Mouse (Mus musculus) heart, embryonic 11.5 days (tissue): ENCODE measurements around the gene Stat6. TPM values are rescaled to one million over a fixed set of nuclear protein-coding genes. Genes with fewer than 3 reads are reported as not detected.

Source experiments
- ATAC-seq: fragments of 200-750 bp; cut with Nextera tagmentation; replicated peaks from 2 replicates; pipeline ENCODE4 v1.8.0; 2017; ENCODE audit warnings: moderate library complexity; ENCODE audit not compliant: insufficient number of reproducible peaks, low FRiP score, low TSS enrichment
- H3K27ac ChIP-seq: fragments of 300-500 bp; sonication (generic); 2 replicates; pipeline ENCODE4 v1.5.1; 2014; ENCODE audit warnings: mild to moderate bottlenecking, low read depth, low read length
- H3K27me3 ChIP-seq: fragments of 300-500 bp; sonication (generic); 2 replicates; pipeline ENCODE4 v1.6.1; 2014; ENCODE audit warnings: mild to moderate bottlenecking, low read length, mixed read lengths; ENCODE audit not compliant: control insufficient read depth, insufficient read depth
- H3K36me3 ChIP-seq: fragments of 300-500 bp; sonication (generic); 2 replicates; pipeline ENCODE4 v1.6.1; 2014; ENCODE audit warnings: mild to moderate bottlenecking, low read length, moderate library complexity, mixed read lengths; ENCODE audit not compliant: control insufficient read depth, insufficient read depth
- H3K4me1 ChIP-seq: fragments of 300-500 bp; sonication (generic); 2 replicates; pipeline ENCODE4 v1.6.1; 2014; ENCODE audit warnings: low read length; ENCODE audit not compliant: control insufficient read depth, insufficient read depth
- H3K4me2 ChIP-seq: fragments of 300-500 bp; sonication (generic); 2 replicates; pipeline ENCODE4 v1.6.1; 2014; ENCODE audit warnings: mild to moderate bottlenecking, moderate library complexity
- H3K4me3 ChIP-seq: fragments of 300-500 bp; sonication (generic); 2 replicates; pipeline ENCODE4 v1.5.1; 2014; ENCODE audit warnings: low read depth, low read length
- H3K9ac ChIP-seq: fragments of 300-500 bp; sonication (generic); 2 replicates; pipeline ENCODE4 v1.6.1; 2014; ENCODE audit warnings: mild to moderate bottlenecking, low read depth, low read length, moderate library complexity
- H3K9me3 ChIP-seq: fragments of 300-500 bp; sonication (generic); replicated peaks from 2 replicates; pipeline ENCODE4 v1.6.1; 2016; ENCODE audit warnings: low read length; ENCODE audit not compliant: control insufficient read depth
- WGBS: fragments of 180-500 bp; shearing (Covaris S2); extraction: QIAGEN DNeasy Blood & Tissue Kit; methylation state at CpG from one replicate; pipeline ENCODE4 v1.1.7; 2014; ENCODE audit not compliant: insufficient replicate concordance; 5-methylcytosine and 5-hydroxymethylcytosine counted together
- polyA plus RNA-seq: library from polyadenylated mRNA; unstranded; fragments of >200 nt; fragmentation: Nextera tagmentation; extraction: Ambion mirVana; gene quantifications from 2 replicates; pipeline ENCODE4 v1.2.1, GENCODE M21; 2014

The Stat6 gene
- polyA plus RNA-seq, 1 experiment from 2014 or later: 21.0 TPM

GRCm38 (mm10) chr10:127679208-127679607, 36.4 kb downstream of the Stat6 start:
- no peak overlapping the region for H3K9ac ChIP-seq
- no peaks in the 10 kb centered on the region for H3K36me3 ChIP-seq
- ATAC-seq: no peak
- peaks cover 7% of the 10 kb centered on the region; the same call in 1 of the 2 replicates for H3K4me1 ChIP-seq
- H3K27me3 ChIP-seq: no peaks in the 10 kb centered on the region
- H3K4me3 ChIP-seq: no peak overlapping the region
- no peak overlapping the region for H3K4me2 ChIP-seq
- WGBS: 89% methylated on average over 1 of the region's 1 CpGs
- no peaks in the 10 kb centered on the region for H3K9me3 ChIP-seq
- H3K27ac ChIP-seq: no peak overlapping the region

GRCm38 (mm10) chr10:127679881-127680280, 37.1 kb downstream of the Stat6 start:
- peaks cover 7% of the 10 kb centered on the region; the same call in 1 of the 2 replicates for H3K4me1 ChIP-seq
- ATAC-seq: no peak

GRCm38 (mm10) chr10:127682886-127683285, 40.1 kb downstream of the Stat6 start:
- H3K9me3 ChIP-seq: no peaks in the 10 kb centered on the region
- WGBS: 78% methylated on average over 6 of the region's 6 CpGs
- H3K4me1 ChIP-seq: peaks cover 10% of the 10 kb centered on the region; the same call in 1 of the 2 replicates
- H3K27me3 ChIP-seq: no peaks in the 10 kb centered on the region
- H3K4me2 ChIP-seq: no peak overlapping the region
- H3K27ac ChIP-seq: no peak overlapping the region
- H3K4me3 ChIP-seq: no peak overlapping the region
- no peaks in the 10 kb centered on the region for H3K36me3 ChIP-seq
- H3K9ac ChIP-seq: no peak overlapping the region
- no peak for ATAC-seq

More at GRCm38 (mm10) chr10:127679881-127680280, 37.1 kb downstream of the Stat6 start:
- Histone ChIP-seq H3K4me2 (no peak overlapping the region), H3K9ac (no peak overlapping the region), H3K9me3 (no peaks in the 10 kb centered on the region), H3K4me3 (no peak overlapping the region), H3K27me3 (no peaks in the 10 kb centered on the region), H3K27ac (no peak overlapping the region), H3K36me3 (no peaks in the 10 kb centered on the region)
- 83% methylated on average over 3 of the region's 3 CpGs for WGBS

- WGBS: 9% methylated on average over 1 of the region's 1 CpGs
- H3K27me3 ChIP-seq: no peaks in the 10 kb centered on the region
- H3K36me3 ChIP-seq: peaks cover 2% of the 10 kb centered on the region
Measured at GRCm38 (mm10) chr10:127691053-127691452, 48.3 kb downstream of the Stat6 start.

GRCm38 (mm10) chr10:127694636-127695035, 51.9 kb downstream of the Stat6 start:
- Histone ChIP-seq H3K9ac (no peak overlapping the region), H3K27me3 (no peaks in the 10 kb centered on the region), H3K4me2 (no peak overlapping the region), H3K27ac (no peak overlapping the region), H3K4me3 (no peak overlapping the region), H3K9me3 (no peaks in the 10 kb centered on the region), H3K36me3 (peaks cover 5% of the 10 kb centered on the region), H3K4me1 (no peaks in the 10 kb centered on the region)
- WGBS: 55% methylated on average over 2 of the region's 2 CpGs
- 0 out of 2 replicates have a peak, but pooled peaks have one; percentile 49 for ATAC-seq

More at GRCm38 (mm10) chr10:127691053-127691452, 48.3 kb downstream of the Stat6 start:
- Histone ChIP-seq H3K9ac (no peak overlapping the region), H3K9me3 (no peaks in the 10 kb centered on the region), H3K4me1 (peaks cover 1% of the 10 kb centered on the region; the same call in 1 of the 2 replicates), H3K27ac (no peak overlapping the region), H3K4me3 (no peak overlapping the region), H3K4me2 (no peak overlapping the region)
- no peak for ATAC-seq

- WGBS: 88% methylated on average over 7 of the region's 7 CpGs
- H3K36me3 ChIP-seq: peaks cover 8% of the 10 kb centered on the region
Measured at GRCm38 (mm10) chr10:127695775-127696174, 53.0 kb downstream of the Stat6 start.

GRCm38 (mm10) chr10:127698966-127699365, 56.2 kb downstream of the Stat6 start:
- Histone ChIP-seq H3K9ac (no peak overlapping the region), H3K9me3 (no peaks in the 10 kb centered on the region), H3K27ac (no peak overlapping the region), H3K4me3 (no peak overlapping the region), H3K27me3 (no peaks in the 10 kb centered on the region), H3K4me2 (no peak overlapping the region), H3K4me1 (no peaks in the 10 kb centered on the region), H3K36me3 (peaks cover 8% of the 10 kb centered on the region; the same call in 1 of the 2 replicates)
- no peak for ATAC-seq
- 88% methylated on average over 7 of the region's 7 CpGs for WGBS

More at GRCm38 (mm10) chr10:127695775-127696174, 53.0 kb downstream of the Stat6 start:
- no peaks in the 10 kb centered on the region for H3K27me3 ChIP-seq
- no peak overlapping the region for H3K4me2 ChIP-seq
- H3K4me3 ChIP-seq: no peak overlapping the region
- H3K4me1 ChIP-seq: no peaks in the 10 kb centered on the region
- H3K9ac ChIP-seq: no peak overlapping the region
- H3K9me3 ChIP-seq: no peaks in the 10 kb centered on the region
- H3K27ac ChIP-seq: no peak overlapping the region
- no peak for ATAC-seq

- 0 out of 2 replicates have a peak, but pooled peaks cover 4% of the 10 kb centered on the region for H3K36me3 ChIP-seq
- H3K4me1 ChIP-seq: no peaks in the 10 kb centered on the region
- ATAC-seq: no peak
- WGBS: 39% methylated on average over 4 of the region's 4 CpGs
- H3K4me2 ChIP-seq: no peak overlapping the region
- no peak overlapping the region for H3K27ac ChIP-seq
- H3K9ac ChIP-seq: no peak overlapping the region
- no peaks in the 10 kb centered on the region for H3K27me3 ChIP-seq
- H3K9me3 ChIP-seq: no peaks in the 10 kb centered on the region
- no peak overlapping the region for H3K4me3 ChIP-seq
Measured at GRCm38 (mm10) chr10:127703299-127703698, 60.5 kb downstream of the Stat6 start.

GRCm38 (mm10) chr10:127704293-127704692, 61.5 kb downstream of the Stat6 start:
- ATAC-seq: no peak
- no peaks in the 10 kb centered on the region for H3K9me3 ChIP-seq
- H3K27me3 ChIP-seq: no peaks in the 10 kb centered on the region
- H3K4me1 ChIP-seq: no peaks in the 10 kb centered on the region
- 0 out of 2 replicates have a peak, but pooled peaks cover 4% of the 10 kb centered on the region for H3K36me3 ChIP-seq
- no peak overlapping the region for H3K27ac ChIP-seq
- 48% methylated on average over 2 of the region's 2 CpGs for WGBS
- no peak overlapping the region for H3K9ac ChIP-seq
- no peak overlapping the region for H3K4me3 ChIP-seq
- no peak overlapping the region for H3K4me2 ChIP-seq
